Mouse (Mus musculus) 3134 (cell line): Measurements from ENCODE around the gene Ubxn10.

ENCODE experiments used
- DNase-seq: peaks from one replicate; pipeline ENCODE4 v3.0.0-alpha.2; 2011; ENCODE audit warnings: low spot score; ENCODE audit not compliant: insufficient read length; ENCODE audit errors: extremely low read depth

Gene Ubxn10

DNA sequence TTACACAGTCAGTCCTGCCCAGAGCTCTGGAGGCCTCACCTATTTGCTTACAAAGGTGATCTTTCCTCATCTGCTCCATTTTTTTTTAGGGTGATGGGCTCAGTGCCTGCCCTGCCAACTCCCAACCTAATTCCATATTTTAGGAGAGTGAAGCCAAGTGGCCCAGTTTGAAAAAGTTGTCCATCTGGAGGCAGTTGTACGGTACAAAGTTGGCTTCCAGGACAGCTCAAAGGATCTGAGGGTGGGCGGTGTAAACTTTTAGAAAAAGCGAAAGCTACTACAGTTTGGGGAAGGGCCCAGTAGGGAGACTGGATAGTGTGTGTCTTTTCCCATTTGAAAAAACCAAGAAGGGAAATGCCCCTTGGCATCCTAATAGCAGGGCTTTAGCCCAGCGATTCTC, 2.1 kb downstream of the Ubxn10 start:
- no peak for DNase-seq

DNA sequence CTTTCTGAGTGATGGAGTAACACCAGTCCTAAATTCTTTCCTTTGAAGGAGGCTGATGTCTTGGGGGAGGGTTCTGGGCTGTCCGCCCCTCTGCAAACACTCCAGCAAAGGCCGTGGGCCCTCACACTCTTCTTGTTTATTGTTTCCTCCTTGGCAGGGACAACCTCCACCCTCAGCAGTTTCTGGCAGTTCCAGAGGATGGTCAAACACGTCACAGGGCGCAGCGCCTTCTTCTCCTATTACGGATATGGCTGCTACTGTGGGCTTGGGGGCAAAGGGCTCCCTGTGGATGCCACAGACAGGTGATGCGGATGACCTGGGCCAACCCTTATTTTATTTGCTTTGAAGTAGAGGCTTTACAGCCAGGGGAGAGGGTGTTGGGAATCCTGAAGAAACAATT, 2.9 kb downstream of the Ubxn10 start:
- no peak for DNase-seq

DNA sequence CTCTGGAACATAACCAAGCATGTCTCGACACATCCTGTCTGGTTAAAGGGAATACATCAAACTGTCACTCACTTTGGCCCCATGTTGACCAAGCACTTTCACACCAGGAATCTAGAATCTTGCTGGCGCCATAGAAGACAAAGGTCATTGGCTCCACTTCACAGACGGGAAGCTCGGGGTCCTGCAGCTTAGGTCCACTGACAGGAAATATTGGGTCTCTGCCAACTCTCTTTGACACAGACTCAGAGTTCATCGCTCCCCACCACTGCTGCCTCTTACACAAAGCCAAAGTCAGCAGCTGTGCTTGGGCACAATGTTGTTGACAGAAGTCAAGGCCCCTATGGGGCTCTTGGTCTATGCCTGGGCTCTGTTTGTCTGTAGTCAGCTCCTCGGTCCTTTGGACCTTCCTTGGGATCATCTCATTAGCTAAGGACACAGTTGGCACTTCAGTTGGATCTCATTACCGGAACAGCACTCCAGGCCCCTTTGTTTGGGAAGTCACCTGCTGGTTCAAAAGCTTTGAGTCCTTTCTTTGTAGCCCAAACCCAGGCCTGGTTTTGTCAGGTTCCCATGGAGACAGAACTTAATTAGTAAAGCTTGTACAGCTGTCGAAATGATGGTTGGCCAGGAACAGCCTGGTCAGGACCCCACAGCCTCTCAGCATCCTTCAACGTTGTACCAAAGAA, 7.8 kb downstream of the Ubxn10 start:
- DNase-seq: no peak

DNA sequence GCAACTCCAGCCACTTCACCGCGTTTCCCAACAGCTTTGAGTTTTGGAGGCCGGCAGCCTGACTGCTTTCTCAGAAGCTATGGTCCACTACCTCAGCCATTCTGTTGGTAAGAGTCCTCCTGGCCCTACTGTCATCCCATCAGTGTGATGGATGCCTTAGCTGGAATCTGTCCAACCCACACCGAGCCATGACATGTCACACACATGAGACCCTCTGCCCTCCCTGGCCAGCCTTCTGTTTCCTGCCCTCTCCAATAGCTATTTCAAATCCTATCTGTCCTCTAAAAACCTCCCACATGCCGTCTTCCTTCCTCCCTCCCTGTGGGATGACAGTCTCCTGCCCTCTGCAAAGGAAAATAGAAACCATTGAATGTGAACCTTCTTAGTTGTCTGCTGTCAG, 11.2 kb downstream of the Ubxn10 start:
- no peak for DNase-seq

DNA sequence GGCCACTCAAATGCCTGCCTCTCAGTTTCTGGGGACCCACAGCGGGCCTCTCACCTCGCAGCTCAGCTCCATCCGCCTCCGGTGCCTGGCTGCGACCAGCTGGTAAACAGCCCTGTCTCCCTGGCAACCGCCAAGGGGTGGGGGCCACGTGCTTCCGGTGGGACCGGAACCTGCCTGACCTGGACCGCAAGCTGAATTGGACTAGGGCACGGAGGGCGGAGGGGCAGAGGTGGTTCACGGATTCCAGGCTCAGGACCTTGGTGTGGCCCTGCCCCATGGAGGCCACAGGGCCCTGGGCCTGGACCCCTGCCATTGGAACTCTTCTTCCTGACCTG, 11.9 kb downstream of the Ubxn10 start:
- DNase-seq: no peak

DNA sequence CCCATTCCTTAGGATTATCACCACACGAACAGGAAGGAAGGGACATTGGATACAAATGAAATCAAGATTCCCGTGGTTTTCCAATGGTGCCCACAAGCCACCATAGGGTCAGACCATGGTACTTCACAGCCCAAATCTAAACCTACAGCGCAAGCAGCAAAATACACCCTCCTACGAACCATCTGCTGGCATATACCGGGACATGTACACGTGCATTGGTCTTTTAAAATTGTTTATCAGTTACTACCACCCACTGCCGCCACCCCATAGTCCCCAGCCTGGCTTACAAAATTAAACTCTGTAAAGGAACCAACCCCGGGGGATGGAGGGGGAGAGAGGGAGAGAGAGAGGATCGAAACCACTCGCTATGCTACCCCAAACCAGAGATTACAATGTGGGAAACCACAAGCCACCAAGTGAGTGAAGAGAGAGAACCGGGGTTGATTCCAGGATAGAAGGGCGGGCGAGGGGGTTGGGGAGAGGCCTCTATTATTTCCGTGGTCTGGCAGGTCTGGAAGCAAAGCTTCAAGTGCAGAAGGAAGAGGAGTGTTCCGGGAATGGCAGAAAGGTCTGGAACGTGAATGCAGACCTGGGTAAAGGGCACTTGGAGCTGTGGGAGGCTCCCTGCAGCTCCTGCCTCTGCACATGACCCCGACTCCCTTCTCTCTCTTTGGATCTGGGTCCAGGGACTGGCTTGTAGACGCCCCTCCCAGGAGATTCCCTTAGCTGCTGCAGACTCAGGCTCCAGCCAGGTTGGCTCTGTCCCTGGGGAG, 12.4 kb downstream of the Ubxn10 start, which contains the start of gene Pla2g2c:
TSS of gene Pla2g2c (plus strand) at position 439 of the 773 bp plus-strand sequence.
- no peak for DNase-seq

DNA sequence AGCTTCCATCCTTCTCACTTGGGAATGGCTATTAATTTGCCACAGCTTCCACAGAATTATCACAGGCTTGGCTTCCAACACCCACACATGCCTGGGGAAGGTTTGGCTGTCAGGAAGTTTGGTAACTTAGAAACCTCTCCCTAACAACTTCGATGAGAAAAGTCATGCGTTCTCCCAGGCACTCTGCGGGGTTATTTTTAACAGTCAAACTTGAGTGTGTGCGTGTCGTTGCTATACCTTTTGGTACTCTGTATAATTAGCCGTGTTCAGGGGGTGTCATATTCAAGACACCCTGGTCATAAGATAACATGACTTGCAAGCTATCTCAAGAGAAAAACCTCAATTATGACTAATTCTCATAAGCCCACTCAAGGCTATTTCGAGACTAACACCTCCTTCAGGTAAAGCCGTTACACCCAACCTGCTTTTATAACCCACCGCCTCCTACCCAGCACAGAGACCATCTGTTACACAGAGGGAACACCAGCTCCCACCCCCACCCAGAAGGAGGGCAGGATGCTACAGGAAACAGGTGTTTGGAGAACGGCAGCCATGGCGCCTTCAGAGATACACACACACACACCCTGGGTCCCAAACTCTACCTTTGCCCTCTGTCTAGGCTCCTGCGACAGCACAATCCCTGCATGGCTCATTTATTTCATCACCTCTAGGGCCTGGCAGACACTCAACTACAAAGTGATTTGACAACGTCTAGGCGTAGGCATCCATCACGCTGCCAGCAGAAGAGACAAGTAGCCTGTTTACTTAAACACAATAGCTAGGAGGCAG, 13.3 kb downstream of the Ubxn10 start:
- DNase-seq: no peak

DNA sequence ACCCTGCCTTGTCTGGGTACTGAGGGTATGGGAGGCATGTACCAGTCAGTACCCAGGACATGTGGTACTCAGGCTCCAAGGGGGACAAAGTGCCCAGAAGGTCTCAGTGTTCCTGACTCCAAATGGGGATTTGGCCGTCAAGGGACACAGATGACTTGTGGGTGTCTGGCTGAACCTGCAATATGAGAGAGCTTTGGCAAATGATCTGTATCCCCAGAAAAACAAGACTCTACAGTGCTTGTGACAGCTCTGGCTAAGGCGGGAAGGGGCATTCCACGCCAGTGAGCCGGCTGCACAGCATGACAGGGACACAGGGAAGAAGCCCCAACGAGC, 17.7 kb downstream of the Ubxn10 start:
- DNase-seq: no peak

DNA sequence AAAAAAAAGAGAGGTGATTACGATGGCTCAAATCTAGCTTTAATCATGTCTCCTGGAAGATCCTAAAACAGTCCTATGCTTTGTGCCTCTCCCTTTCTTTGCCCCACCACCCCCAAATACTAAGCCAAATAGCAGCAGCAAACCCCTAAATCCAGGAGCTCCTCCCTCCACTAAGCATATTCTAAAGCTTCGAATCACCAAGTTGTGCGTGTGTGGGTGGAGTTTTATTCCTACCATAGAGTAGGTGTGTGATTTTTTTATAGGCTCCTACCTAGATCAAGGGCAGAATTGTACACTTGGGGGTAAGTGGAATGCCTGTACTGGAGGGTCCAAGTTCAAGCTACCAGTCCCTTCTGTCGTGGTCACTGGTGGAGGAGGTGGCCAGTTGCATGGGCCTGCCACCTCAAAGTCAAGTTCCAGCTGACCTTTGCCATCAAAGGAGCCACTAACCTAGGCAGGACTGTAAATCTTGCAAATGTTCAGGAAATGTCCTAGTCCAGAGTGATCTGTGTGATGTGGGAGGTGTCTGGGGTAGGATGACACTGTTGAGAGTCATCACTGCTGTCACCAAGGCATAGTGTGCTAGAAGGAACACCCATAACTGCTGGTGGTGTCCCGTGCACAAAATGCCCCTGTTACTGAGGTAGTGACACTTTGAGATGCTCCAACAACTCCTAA, 18.2 kb downstream of the Ubxn10 start:
- DNase-seq: no peak

DNA sequence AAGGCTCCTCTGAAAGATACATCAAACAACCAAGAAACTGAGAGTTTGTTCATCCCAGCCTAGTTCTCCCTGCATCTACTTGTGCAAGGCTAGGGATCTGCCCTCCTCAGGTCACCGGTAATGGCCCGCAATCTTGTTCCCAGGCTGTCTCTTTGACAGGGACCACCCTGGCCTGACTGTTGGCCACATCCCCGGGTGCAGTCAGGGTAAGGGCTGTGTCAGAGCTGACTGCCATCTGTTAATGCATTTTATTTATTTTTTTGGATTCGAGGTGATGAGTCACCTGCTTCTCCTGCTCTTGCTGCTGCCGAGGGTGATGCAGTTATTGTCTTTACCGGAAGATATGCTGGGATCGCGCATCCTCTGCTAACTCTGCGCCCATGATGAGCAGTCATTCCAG, 20.3 kb downstream of the Ubxn10 start:
- no peak for DNase-seq

DNA sequence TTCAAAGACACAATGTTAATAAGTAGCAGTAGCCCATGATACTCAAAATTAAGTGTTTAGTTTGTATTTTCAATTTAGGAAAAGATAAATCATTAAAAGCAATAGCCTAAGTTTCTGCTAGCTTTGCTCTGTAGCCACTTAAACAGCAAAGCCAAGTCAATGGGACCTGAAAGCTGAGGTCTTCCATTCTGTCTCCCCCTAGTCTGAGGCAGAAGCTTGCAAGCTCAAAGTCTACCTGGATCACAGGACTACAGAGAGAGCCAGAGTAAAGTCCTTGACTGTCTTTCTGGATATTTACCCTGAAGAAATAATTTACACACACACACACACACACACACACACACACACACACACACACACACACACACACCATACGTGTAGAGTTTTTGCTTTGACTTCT, 22.8 kb downstream of the Ubxn10 start:
- DNase-seq: no peak

DNA sequence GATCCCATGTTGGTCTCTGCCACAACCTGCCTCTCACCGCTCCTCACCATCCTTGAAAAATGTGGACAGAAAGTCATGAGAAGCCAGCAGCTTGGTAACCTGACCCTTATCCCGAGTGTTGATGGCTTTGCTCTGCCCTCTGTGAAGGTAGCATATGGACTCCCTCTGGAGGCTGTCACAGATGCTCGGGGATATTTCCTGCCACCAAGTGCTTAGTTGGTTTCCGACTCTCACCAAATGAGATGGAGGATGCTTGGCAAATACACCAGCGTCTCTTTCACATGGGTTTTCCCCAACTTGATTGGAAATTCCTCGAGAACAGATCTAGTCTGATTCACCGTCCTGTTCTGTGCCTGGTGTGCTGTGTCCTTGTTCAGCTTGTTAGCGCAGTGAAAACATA, 24.3 kb downstream of the Ubxn10 start:
- no peak for DNase-seq

DNA sequence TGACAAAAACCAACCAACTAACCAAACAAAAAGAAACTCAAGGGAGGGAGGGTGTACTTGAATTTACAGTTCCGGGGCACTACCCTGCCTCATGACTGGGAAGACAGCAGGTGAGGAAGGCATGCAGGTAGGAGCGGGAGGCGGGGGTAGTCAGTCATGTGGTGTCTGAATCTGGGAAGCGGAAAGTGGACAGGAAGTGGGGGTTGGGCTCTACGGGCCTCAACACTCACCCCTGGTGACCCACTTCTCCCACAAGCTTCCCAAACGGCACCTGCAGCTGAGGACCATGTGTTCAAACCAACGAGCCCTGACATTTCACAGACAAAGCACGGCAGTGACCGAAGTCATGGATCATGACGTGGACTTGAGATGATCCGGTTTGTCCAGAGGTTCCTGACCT, 24.9 kb downstream of the Ubxn10 start:
- no peak for DNase-seq

DNA sequence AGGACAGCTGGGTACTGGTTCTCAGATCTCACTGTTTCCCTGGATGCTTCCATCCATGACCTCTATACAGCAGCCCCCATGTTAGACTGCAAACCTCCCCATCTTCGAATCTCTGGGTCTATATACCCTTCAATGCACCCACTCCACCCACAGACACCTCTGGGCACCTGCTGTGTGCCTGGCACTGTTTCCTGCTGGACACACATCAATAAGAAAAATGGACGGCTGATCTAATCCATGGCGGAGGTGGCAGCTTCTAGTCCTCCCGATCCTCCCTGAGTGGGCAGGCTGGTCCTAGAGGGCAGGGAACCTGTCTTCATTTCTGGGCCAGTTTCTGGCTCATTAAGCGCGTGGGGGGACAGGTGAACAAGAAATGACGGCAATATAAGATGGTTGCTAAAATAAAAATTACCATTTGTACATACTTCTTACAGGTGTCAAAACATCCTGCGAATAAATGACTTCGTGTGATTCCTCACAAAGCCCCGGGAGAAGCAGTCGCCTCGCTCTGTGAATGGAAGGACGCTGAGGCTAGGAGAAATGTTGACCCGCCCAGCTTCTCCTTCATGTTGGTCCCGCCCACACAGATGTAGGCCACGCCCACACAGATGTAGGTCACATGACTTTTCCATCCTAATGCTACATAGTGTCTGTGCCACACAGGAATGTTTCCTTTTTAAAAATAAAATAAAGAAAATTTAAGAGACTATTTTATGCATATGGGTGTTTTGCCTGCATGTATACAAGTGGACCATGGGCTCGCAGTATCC, 25.7 kb downstream of the Ubxn10 start:
- DNase-seq: no peak

DNA sequence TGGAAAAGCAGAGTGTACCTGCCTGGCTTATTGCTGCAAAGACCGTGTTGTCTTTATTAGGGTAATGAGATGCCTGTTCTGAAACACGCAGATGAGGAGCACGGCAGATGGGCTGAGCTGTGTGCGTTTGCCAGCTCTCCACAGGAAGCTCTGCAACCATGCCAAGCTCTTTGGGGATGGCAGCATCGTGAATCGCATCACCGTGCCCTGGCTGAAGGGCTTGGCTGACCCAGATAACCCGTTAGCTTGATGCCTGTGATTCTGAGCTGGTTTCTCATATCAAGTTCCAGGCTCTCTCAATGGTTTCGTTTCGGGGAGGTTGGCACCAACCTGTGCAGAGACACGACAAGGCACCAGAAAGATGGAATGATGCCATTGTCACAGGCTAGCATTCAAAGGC, 26.3 kb downstream of the Ubxn10 start:
- DNase-seq: no peak

DNA sequence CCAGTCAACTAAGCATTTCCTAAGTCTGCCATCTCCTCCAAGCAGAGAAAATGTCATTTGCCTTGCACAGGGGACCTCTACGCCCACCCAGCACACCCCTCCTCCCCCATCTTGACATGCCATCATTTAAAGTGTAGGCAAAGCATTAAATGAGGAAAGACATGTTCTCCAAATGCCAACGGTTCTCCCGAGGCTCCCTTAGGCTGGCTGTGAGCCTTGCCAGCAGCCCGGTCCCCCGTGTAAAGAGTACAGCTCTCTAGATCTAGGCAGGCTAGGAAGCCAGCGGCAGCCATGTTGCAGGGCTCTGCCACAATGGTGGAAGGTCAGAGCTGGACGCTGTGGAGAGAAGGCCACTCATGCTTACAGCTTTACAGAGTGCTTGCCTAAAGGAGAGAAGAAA, 27.0 kb downstream of the Ubxn10 start:
- DNase-seq: no peak

DNA sequence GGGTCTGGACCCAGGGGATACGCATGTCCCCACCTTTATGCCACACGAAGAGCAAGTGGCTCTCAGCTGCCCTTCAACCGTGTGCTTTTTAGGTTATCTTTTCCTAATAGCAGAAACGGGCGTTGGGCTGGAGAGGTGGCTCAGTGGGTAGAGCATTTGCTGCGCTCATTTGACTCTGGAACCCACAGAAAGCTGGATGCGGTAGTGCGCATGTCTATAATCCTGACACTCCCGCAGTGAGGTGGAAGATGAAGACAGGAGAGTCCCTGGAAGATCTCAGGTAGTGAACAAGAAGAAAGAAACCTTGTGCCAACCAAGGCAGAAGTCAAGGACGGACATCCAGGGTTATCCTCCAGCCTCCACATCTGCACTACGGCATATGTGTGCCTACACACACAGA, 27.7 kb downstream of the Ubxn10 start:
- no peak for DNase-seq

DNA sequence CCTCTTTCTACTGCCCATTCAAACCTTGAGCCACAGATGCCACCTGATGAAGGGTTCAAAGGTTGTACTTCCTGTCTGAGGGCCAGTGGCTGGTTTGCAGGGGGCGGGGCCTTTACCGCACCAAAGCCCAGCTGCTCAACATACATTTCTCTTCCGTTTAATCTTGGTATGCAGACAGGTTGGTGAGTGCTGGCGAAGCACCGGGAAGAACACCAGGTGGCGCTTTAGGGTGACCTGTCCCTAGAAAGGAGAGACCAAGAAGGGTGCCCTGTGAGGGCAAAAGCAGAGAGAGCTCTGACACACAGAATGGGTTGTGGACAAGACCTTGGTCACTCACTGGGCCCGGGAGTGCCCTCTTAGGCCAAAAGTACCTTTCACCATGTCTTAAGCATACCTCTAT, 28.3 kb downstream of the Ubxn10 start:
- no peak for DNase-seq

DNA sequence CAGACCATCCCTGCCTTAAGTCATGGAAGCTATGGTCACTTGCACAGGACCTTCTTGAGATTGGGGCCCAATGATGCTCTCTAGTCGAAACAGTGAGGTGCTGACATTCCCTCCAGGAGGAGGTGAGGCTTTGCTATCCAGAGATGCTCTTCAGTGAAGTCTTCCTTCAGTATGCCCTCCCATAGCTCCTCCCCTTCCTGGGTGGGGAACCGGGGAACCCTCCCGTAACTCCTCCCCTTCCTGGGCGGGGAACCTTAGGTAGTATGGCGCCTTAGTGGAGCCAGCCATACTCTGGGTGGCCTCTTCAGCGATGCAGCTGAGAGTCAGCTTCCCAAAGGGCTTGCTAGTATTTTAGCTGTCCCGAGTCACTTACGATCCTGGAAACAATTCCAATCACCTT, 30.3 kb downstream of the Ubxn10 start:
- DNase-seq: no peak

DNA sequence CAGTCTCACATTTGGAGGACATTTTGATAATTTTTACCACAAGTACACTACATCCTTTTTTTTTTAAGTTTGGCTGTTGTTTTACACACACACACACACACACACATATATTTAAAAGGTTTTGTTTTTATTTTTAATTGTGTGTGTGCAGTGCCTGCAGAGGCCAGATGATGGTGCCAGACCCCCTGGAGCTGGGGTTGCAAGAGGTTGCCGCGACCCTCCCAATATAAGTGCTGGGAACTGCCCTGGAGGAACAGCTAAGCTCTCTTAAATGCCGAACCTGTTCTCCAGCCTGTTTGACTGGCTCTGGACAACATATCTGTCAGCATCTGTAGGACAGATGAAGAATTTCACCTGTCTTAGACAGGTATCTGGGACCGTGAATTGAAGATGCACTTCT, 32.8 kb downstream of the Ubxn10 start:
- no peak for DNase-seq

DNA sequence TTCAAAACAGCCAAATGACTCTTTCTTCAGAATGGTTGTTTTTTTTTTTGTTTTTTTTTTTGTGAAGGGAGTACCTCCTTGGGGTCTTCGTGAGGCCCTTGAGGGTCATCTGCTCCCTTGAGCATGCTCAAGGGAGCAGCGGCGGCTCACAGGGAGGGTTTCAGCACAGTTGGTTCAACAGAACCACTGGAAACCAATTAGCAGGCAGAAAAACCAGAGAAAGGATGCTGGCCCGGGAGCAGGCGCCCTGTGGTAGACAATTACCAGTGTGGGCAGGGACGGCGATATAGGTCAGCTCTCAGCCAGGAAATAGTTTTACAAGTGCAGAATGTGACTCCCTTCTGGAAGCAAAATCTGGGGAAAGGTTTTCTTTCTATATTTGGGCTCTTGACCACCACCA, 33.4 kb downstream of the Ubxn10 start:
- no peak for DNase-seq
